Mouse (Mus musculus): ENCODE results near the gene Arhgdia.

DNA sequence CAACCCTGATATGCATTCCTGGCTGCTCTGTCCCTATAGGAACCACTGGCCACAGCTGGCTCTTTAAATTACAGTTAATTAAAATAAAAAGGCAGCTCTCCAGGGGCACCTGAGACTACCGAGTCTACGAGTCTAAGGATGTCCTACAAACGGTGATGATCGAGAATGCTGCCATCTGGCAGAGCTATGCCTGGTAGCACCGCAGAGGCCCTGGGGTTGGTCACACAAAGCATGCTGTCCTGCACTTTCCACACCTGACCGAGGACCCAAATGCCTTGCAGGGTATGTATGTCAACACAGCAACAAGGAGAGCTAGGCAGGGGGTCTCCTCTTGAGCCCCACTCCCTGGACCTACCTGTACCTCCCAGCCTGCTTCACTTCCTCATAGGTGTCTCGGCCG is 32.6 kb upstream of the Arhgdia start:
- TF ChIP-seq CTCF (IDR thresholded peaks at IDR 0.05; ENCODE audit: control insufficient read depth, insufficient read depth, insufficient read length) (no peak), MYOD1 (IDR thresholded peaks at IDR 0.05; ENCODE audit: control insufficient read depth, insufficient read length, low read depth) (no peak), MAX (IDR thresholded peaks at IDR 0.05) (no peak)

Data from C2C12 (cell line).